Mouse (Mus musculus) forebrain, embryonic 11.5 days (tissue): Measurements from ENCODE around the gene Spock1. TPM values are rescaled to one million over a fixed set of nuclear protein-coding genes. Genes with fewer than 3 reads are reported as not detected.

Source experiments
- ATAC-seq: fragments of 200-750 bp; cut with Nextera tagmentation; replicated peaks from 2 replicates; pipeline ENCODE4 v1.8.0; 2017; ENCODE audit warnings: moderate TSS enrichment; ENCODE audit not compliant: low FRiP score
- DNase-seq: peaks from one replicate; pipeline ENCODE4 v3.0.0-alpha.2; 2017; ENCODE audit warnings: low spot score
- H3K27ac ChIP-seq: fragments of 300-500 bp; sonication (generic); 2 replicates; pipeline ENCODE4 v1.5.1; 2014; ENCODE audit warnings: low read depth, low read length
- H3K27me3 ChIP-seq: fragments of 300-500 bp; sonication (generic); 2 replicates; pipeline ENCODE4 v1.6.1; 2014; ENCODE audit warnings: mild to moderate bottlenecking, low read length, mixed read lengths; ENCODE audit not compliant: control insufficient read depth, insufficient read depth
- H3K36me3 ChIP-seq: fragments of 300-500 bp; sonication (generic); 2 replicates; pipeline ENCODE4 v1.6.1; 2014; ENCODE audit warnings: mild to moderate bottlenecking, low read length, moderate library complexity, mixed read lengths; ENCODE audit not compliant: control insufficient read depth, insufficient read depth
- H3K4me1 ChIP-seq: fragments of 300-500 bp; sonication (generic); replicated peaks from 2 replicates; pipeline ENCODE4 v1.6.1; 2014; ENCODE audit warnings: low read length, mixed read lengths; ENCODE audit not compliant: control insufficient read depth, insufficient read depth
- H3K4me2 ChIP-seq: fragments of 300-500 bp; sonication (generic); 2 replicates; pipeline ENCODE4 v1.6.1; 2014; ENCODE audit warnings: low read depth, mild to moderate bottlenecking, low read length, moderate library complexity, mixed read lengths; ENCODE audit not compliant: severe bottlenecking
- H3K4me3 ChIP-seq: fragments of 300-500 bp; sonication (generic); 2 replicates; pipeline ENCODE4 v1.5.1; 2014; ENCODE audit warnings: low read depth, low read length
- H3K9ac ChIP-seq: fragments of 300-500 bp; sonication (generic); 2 replicates; pipeline ENCODE4 v1.6.1; 2014; ENCODE audit warnings: low read length
- H3K9me3 ChIP-seq: fragments of 300-500 bp; sonication (generic); 2 replicates; pipeline ENCODE4 v1.6.1; 2016; ENCODE audit warnings: low read length, mixed read lengths; ENCODE audit not compliant: control insufficient read depth
- WGBS: fragments of 180-500 bp; shearing (Covaris S2); extraction: QIAGEN DNeasy Blood & Tissue Kit; methylation state at CpG from one replicate; pipeline ENCODE4 v1.1.7; 2014; 5-methylcytosine and 5-hydroxymethylcytosine counted together
- polyA plus RNA-seq: library from polyadenylated mRNA; unstranded; fragments of >200 nt; fragmentation: Nextera tagmentation; extraction: Ambion mirVana; gene quantifications from 2 replicates; pipeline ENCODE4 v1.2.1, GENCODE M21; 2014

The Spock1 gene
- polyA plus RNA-seq, 1 experiment from 2014 or later = 4.0 TPM

DNA sequence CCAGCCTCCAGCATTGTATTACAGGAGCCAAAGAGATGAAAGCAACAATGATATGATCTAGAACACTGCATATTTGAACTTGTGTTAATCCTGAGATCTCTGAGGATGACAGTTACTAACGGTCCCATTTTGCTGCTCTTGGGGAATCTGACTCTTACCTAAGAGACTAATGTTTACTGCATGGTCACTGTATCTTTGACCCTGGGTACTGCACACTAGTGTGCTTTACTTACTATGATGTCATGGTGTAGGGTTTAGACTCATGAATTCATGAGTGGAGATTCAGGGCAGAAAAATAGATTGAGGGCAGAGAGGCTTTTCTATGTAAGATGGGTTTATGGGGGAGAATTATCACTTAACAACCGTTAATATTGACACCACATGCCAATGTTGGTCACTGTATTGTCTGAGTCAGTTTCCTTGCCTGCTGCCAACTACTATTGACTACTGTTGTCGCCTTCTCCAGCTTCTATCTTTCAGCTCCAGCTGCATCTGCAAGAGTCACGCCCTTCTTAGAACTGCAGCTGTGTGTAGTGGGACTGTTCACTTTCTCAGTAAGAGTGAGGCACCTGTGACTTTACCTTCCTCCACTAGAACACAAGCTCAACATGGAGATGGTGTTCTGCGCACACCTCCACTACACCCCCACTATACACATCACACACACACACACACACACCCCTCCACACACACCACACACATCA, 330.4 kb downstream of the Spock1 start:
- H3K36me3 ChIP-seq = no peaks in the 10 kb centered on the region
- H3K9me3 ChIP-seq = no peaks in the 10 kb centered on the region
- no peaks in the 10 kb centered on the region for H3K4me1 ChIP-seq
- H3K4me3 ChIP-seq = no peak overlapping the region
- no peak overlapping the region for H3K4me2 ChIP-seq
- WGBS = 88% methylated on average over 5 of the region's 5 CpGs
- no peak overlapping the region for H3K9ac ChIP-seq
- no peak overlapping the region for H3K27ac ChIP-seq
- ATAC-seq (no peak), DNase-seq (no peak)
- H3K27me3 ChIP-seq = no peaks in the 10 kb centered on the region

DNA sequence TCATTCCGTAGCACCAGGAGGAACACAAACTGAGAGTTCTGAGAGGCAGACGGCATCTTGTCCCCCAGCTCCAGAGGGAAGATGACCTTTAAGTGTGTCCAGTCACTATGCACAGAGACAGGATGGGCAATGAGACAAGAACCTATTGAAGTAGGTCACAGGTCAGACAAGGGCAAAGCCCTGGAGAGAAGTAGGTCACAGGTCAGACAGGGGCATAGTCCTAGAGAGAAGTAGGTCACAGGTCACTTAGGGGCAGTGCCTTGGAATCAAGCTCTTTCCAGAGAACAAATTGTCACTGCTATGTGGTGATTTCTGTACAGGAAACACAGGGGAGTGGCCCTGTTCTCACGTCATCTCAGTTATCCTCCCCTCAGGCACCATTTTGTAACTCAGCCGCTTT, 334.6 kb downstream of the Spock1 start:
- Histone ChIP-seq H3K4me1 (no peaks in the 10 kb centered on the region), H3K4me3 (no peak overlapping the region), H3K36me3 (no peaks in the 10 kb centered on the region), H3K9me3 (no peaks in the 10 kb centered on the region), H3K9ac (no peak overlapping the region), H3K27me3 (no peaks in the 10 kb centered on the region), H3K4me2 (no peak overlapping the region), H3K27ac (no peak overlapping the region)
- ATAC-seq (no peak), DNase-seq (no peak)
- 60% methylated on average over 4 of the region's 4 CpGs for WGBS

GRCm38 (mm10) chr13:57568404-57568803, 339.7 kb downstream of the Spock1 start:
- Histone ChIP-seq H3K9ac (no peak overlapping the region), H3K4me1 (no peaks in the 10 kb centered on the region), H3K4me2 (no peak overlapping the region), H3K27ac (no peak overlapping the region), H3K27me3 (no peaks in the 10 kb centered on the region), H3K9me3 (no peaks in the 10 kb centered on the region), H3K36me3 (no peaks in the 10 kb centered on the region), H3K4me3 (no peak overlapping the region)
- DNase-seq (no peak), ATAC-seq (no peak)
- 93% methylated on average over 8 of the region's 8 CpGs for WGBS

DNA sequence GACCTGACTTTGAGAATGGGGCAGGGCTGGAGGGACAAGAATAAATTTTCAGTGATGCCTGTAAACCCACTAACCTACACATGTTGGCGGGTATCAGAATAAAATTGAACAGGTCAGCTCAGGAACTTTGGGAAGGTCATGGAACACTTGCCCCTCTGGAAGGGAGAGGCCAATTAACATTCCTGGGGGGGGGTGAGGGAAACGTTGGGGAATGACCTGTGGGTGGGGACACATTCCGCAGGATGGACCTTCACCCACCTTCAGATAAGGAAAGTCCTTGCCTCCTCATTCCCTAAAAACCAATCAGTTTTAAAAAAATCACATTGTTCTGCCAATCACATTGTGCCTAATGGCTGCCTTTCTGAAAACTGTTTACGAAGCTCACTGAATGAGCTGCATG, 352.9 kb downstream of the Spock1 start:
- Histone ChIP-seq H3K27ac (no peak overlapping the region), H3K9ac (no peak overlapping the region), H3K4me1 (no peaks in the 10 kb centered on the region), H3K4me2 (no peak overlapping the region), H3K27me3 (no peaks in the 10 kb centered on the region), H3K4me3 (no peak overlapping the region), H3K9me3 (no peaks in the 10 kb centered on the region), H3K36me3 (no peaks in the 10 kb centered on the region)
- ATAC-seq (no peak), DNase-seq (no peak)
- 64% methylated on average over 4 of the region's 4 CpGs for WGBS

DNA sequence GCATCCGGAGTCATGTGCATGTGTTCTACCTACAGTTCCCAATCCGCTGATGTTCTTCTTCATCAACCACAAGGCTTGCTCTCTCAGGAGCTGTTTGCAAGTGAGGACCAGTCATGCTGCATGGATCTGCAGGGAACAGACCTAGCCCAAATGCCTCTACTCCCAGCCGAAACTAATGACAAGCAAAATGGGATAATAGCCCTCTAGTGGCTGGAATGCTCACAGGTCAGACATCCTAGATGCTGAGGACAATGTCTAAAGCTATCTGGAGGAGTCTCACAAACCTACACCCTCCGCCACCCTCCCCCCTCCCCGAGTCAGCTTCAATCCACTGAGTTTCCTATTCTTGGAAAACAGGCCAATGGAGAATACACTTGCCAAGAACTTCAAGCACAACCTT, 358.4 kb downstream of the Spock1 start:
- Histone ChIP-seq H3K36me3 (no peaks in the 10 kb centered on the region), H3K9me3 (no peaks in the 10 kb centered on the region), H3K27ac (no peak overlapping the region), H3K4me3 (no peak overlapping the region), H3K27me3 (no peaks in the 10 kb centered on the region), H3K4me1 (peaks cover 2% of the 10 kb centered on the region; the same call in 1 of the 2 replicates), H3K4me2 (no peak overlapping the region), H3K9ac (no peak overlapping the region)
- 25% methylated on average over 5 of the region's 5 CpGs for WGBS
- DNase-seq (peak; percentile 67), ATAC-seq (no peak)

DNA sequence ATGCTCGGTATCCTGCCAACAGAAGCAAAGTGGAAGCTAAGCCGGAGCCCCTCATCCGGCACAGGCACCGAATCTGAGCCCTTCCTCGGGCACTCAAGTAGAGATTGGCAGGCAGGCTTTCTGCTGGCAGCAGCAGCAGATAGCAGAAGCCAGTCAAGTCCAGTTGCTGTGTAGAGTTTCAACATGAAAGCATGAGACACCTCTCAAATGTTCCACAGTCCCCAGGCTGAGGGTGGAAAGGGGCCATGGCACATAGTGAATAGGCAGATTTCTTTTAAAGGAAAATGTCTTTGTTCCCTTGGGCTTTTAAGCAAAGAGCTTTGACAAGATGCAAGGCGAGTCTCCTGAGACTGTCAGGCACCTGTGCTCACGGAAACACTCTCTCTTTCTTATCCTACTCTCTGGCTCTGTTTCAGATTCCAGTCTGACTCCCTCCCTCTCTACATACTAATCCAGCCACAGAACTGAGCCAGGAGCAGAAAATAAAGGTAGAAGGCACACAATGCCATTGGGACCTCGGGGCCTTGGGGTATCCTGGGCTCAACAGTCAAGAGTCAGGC, 371.1 kb downstream of the Spock1 start:
- Histone ChIP-seq H3K9ac (no peak overlapping the region), H3K4me1 (0 out of 2 replicates have a peak, but pooled peaks cover 2% of the 10 kb centered on the region), H3K36me3 (no peaks in the 10 kb centered on the region), H3K4me2 (no peak overlapping the region), H3K27me3 (no peaks in the 10 kb centered on the region), H3K27ac (no peak overlapping the region), H3K4me3 (no peak overlapping the region), H3K9me3 (no peaks in the 10 kb centered on the region)
- ATAC-seq = no peak
- WGBS = 75% methylated on average over 8 of the region's 8 CpGs
- no peak for DNase-seq

DNA sequence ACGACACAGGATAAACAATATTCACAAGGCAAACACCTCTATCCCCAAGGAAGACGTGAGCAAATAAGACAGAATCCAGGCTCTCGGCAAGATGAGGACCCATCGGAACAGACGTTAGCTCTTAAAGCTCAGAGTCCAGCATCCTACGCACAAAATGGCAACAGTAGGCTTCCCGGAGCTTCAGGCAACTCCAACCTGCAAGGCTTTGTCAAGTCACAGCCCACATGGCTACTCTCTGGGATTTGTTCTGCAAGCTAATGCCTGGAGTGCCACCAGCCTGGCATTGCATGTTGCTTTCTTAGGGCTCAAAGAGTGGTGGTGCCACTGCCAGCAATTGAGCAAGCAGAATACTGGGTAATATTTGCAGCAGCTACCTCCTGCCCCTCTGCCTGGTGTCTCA, 373.8 kb downstream of the Spock1 start:
- Histone ChIP-seq H3K9me3 (no peaks in the 10 kb centered on the region), H3K4me2 (no peak overlapping the region), H3K36me3 (no peaks in the 10 kb centered on the region), H3K4me1 (no peaks in the 10 kb centered on the region), H3K4me3 (no peak overlapping the region), H3K27ac (no peak overlapping the region), H3K27me3 (no peaks in the 10 kb centered on the region), H3K9ac (no peak overlapping the region)
- no peak for DNase-seq
- 88% methylated on average over 7 of the region's 7 CpGs for WGBS
- ATAC-seq = no peak

DNA sequence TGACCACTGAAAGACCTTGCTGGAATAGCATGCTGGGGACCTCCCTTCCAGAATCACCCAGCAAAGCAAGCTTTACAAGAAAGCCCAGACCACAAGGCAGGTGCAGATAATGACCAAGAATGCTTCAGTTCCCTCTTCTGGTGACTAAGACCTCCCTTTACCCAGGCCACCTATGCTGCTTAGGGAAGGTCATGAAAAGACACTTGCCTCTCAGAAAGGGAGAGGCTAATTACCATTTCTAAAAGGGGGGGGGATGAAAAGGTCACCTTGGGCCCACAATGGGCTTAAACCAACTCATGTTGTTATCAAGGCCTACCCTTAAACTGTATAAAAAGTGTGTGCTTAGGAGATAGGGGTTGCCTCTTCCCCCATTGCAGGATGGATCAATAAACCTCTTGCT, 382.2 kb downstream of the Spock1 start:
- no peak overlapping the region for H3K9ac ChIP-seq
- no peaks in the 10 kb centered on the region for H3K9me3 ChIP-seq
- no peak overlapping the region for H3K27ac ChIP-seq
- ATAC-seq (no peak), DNase-seq (no peak)
- no peaks in the 10 kb centered on the region for H3K27me3 ChIP-seq
- no peaks in the 10 kb centered on the region for H3K4me1 ChIP-seq
- no peak overlapping the region for H3K4me3 ChIP-seq
- no peak overlapping the region for H3K4me2 ChIP-seq
- H3K36me3 ChIP-seq = no peaks in the 10 kb centered on the region

GRCm38 (mm10) chr13:57524546-57524945, 383.6 kb downstream of the Spock1 start:
- ATAC-seq = no peak
- Histone ChIP-seq H3K4me3 (no peak overlapping the region), H3K27me3 (no peaks in the 10 kb centered on the region), H3K9ac (no peak overlapping the region), H3K9me3 (no peaks in the 10 kb centered on the region), H3K36me3 (no peaks in the 10 kb centered on the region), H3K4me1 (no peaks in the 10 kb centered on the region), H3K27ac (no peak overlapping the region), H3K4me2 (no peak overlapping the region)
- DNase-seq = no peak
- 78% methylated on average over 3 of the region's 3 CpGs for WGBS
